Mouse (Mus musculus) MEL (cell line): ENCODE results near the gene Tmprss7. TPM values are rescaled to one million over a fixed set of nuclear protein-coding genes. Genes with fewer than 3 reads are reported as not detected.

Experiments
- DNase-seq: peaks from one replicate; pipeline ENCODE4 v3.0.0; 2011; ENCODE audit warnings: low read depth, low spot score
- H3K27ac ChIP-seq: 2 replicates; pipeline ENCODE4 v1.5.1; 2012; ENCODE audit warnings: low read depth, mild to moderate bottlenecking, control low read depth, low read length, moderate library complexity; ENCODE audit not compliant: control insufficient read depth
- H3K27me3 ChIP-seq, 2 experiments: fragments of 150-350 bp in 1 of 2; sonication (generic) in 1 of 2; 2 replicates each; pipeline ENCODE4 v1.6.1; 2012; ENCODE audit warnings: low read length in 2 of 2, mild to moderate bottlenecking in 2 of 2, improper control_type of control experiment in 1 of 2, moderate library complexity in 1 of 2; ENCODE audit not compliant: insufficient read depth in 2 of 2, control insufficient read depth in 1 of 2
- H3K36me3 ChIP-seq, 2 experiments: 2 replicates each; pipeline ENCODE4 v1.6.1; 2012 to 2014; ENCODE audit warnings: low read length in 2 of 2, improper control_type of control experiment in 1 of 2, inconsistent platforms in 1 of 2, mild to moderate bottlenecking in 1 of 2; ENCODE audit not compliant: insufficient read depth in 2 of 2, control insufficient read depth in 1 of 2
- H3K4me1 ChIP-seq, 2 experiments: fragments of 150-350 bp in 1 of 2; sonication (generic) in 1 of 2; 2 replicates each; pipeline ENCODE4 v1.6.1; 2012; ENCODE audit warnings: low read length in 2 of 2, improper control_type of control experiment in 1 of 2, mild to moderate bottlenecking in 1 of 2; ENCODE audit not compliant: insufficient read depth in 2 of 2, control insufficient read depth in 1 of 2
- H3K4me3 ChIP-seq, 2 experiments: fragments of 150-350 bp in 1 of 2; sonication (generic) in 1 of 2; 2 replicates each; pipeline ENCODE4 v1.5.1; 2012; ENCODE audit warnings: low read depth in 2 of 2, low read length in 2 of 2, mild to moderate bottlenecking in 2 of 2, moderate library complexity in 2 of 2, control low read depth in 1 of 2, improper control_type of control experiment in 1 of 2; ENCODE audit not compliant: control insufficient read depth in 1 of 2, insufficient read depth in 1 of 2
- H3K79me2 ChIP-seq: 2 replicates; pipeline ENCODE4 v1.6.1; 2012; ENCODE audit warnings: mild to moderate bottlenecking, low read length, moderate library complexity; ENCODE audit not compliant: control insufficient read depth, poor library complexity, insufficient read depth
- H3K9ac ChIP-seq: 2 replicates; pipeline ENCODE4 v1.6.1; 2012; ENCODE audit warnings: low read depth, mild to moderate bottlenecking, control low read depth, low read length, moderate library complexity; ENCODE audit not compliant: control insufficient read depth, poor library complexity, severe bottlenecking
- H3K9me3 ChIP-seq: fragments of 150-350 bp; sonication (generic); replicated peaks from 2 replicates; pipeline ENCODE4 v1.6.1; 2012; ENCODE audit warnings: mild to moderate bottlenecking, low read length, improper control_type of control experiment, moderate library complexity; ENCODE audit not compliant: insufficient read depth
- BHLHE40 ChIP-seq: IDR thresholded peaks from 2 replicates; pipeline ENCODE4 v1.6.1; 2012; ENCODE audit warnings: low read depth, mild to moderate bottlenecking, inconsistent platforms, low read length, improper control_type of control experiment, borderline replicate concordance
- CHD1 ChIP-seq: IDR thresholded peaks from 2 replicates; pipeline ENCODE4 v1.6.1; 2012; ENCODE audit warnings: low read depth, mild to moderate bottlenecking, inconsistent platforms, low read length, improper control_type of control experiment
- CTCF ChIP-seq, 3 experiments: IDR thresholded peaks in 2 of 3; conservative IDR thresholded peaks in 1 of 3; 2 replicates each; pipeline ENCODE4 v1.5.1; 2011 to 2012; ENCODE audit warnings: low read length in 3 of 3, low read depth in 2 of 3, mild to moderate bottlenecking in 2 of 3, improper control_type of control experiment in 1 of 3, inconsistent platforms in 1 of 3, mixed read lengths in 1 of 3, moderate library complexity in 1 of 3; ENCODE audit not compliant: control insufficient read depth in 1 of 3, insufficient read depth in 1 of 3, poor library complexity in 1 of 3, severe bottlenecking in 1 of 3
- E2F4 ChIP-seq: IDR thresholded peaks from 2 replicates; pipeline ENCODE4 v1.6.1; 2011; ENCODE audit warnings: low read depth, low read length, improper control_type of control experiment, borderline replicate concordance
- EP300 ChIP-seq, 2 experiments: IDR thresholded peaks; 2 replicates each; pipeline ENCODE4 v1.6.1; 2011; ENCODE audit warnings: improper control_type of control experiment in 2 of 2, low read length in 2 of 2, low read depth in 1 of 2, mild to moderate bottlenecking in 1 of 2
- GABPA ChIP-seq: IDR thresholded peaks from 2 replicates; pipeline ENCODE4 v1.6.1; 2012; ENCODE audit warnings: low read depth, mild to moderate bottlenecking, inconsistent platforms, low read length, improper control_type of control experiment, moderate library complexity
- GATA1 ChIP-seq: IDR thresholded peaks from 2 replicates; pipeline ENCODE4 v1.6.1; 2011; ENCODE audit warnings: low read depth, low read length, improper control_type of control experiment
- HCFC1 ChIP-seq: IDR thresholded peaks from 2 replicates; pipeline ENCODE4 v1.6.1; 2012; ENCODE audit warnings: low read depth, mild to moderate bottlenecking, inconsistent platforms, low read length, improper control_type of control experiment, moderate library complexity
- JUND ChIP-seq: IDR thresholded peaks from 2 replicates; pipeline ENCODE4 v1.6.1; 2011; ENCODE audit warnings: low read depth, mild to moderate bottlenecking, improper control_type of control experiment, low read length
- KAT2A ChIP-seq: conservative IDR thresholded peaks from 2 replicates; pipeline ENCODE4 v1.6.1; 2012; ENCODE audit warnings: low read depth, low read length, improper control_type of control experiment, inconsistent platforms
- MAFK ChIP-seq: IDR thresholded peaks from 2 replicates; pipeline ENCODE4 v1.6.1; 2011; ENCODE audit warnings: low read depth, mild to moderate bottlenecking, low read length, improper control_type of control experiment, borderline replicate concordance
- MAZ ChIP-seq: IDR thresholded peaks from 2 replicates; pipeline ENCODE4 v1.6.1; 2012; ENCODE audit warnings: low read depth, mild to moderate bottlenecking, inconsistent platforms, low read length, improper control_type of control experiment
- MEF2A ChIP-seq: IDR thresholded peaks from 2 replicates; pipeline ENCODE4 v1.6.1; 2014; ENCODE audit warnings: low read depth, mild to moderate bottlenecking, inconsistent platforms, low read length, improper control_type of control experiment; ENCODE audit not compliant: poor library complexity, insufficient replicate concordance, severe bottlenecking; ENCODE audit errors: extremely low read depth
- MXI1 ChIP-seq: IDR thresholded peaks from 2 replicates; pipeline ENCODE4 v1.6.1; 2011; ENCODE audit warnings: mild to moderate bottlenecking, low read depth, low read length, improper control_type of control experiment
- MYB ChIP-seq: IDR thresholded peaks from 2 replicates; pipeline ENCODE4 v1.6.1; 2011; ENCODE audit warnings: mild to moderate bottlenecking, low read depth, low read length, improper control_type of control experiment
- POLR2A ChIP-seq, 2 experiments: IDR thresholded peaks; 2 replicates each; pipeline ENCODE4 v1.6.1; 2011 to 2012; ENCODE audit warnings: low read length in 2 of 2, mild to moderate bottlenecking in 2 of 2, control low read depth in 1 of 2, improper control_type of control experiment in 1 of 2, low read depth in 1 of 2, moderate library complexity in 1 of 2; ENCODE audit not compliant: control insufficient read depth in 1 of 2, insufficient read depth in 1 of 2, poor library complexity in 1 of 2
- RAD21 ChIP-seq: IDR thresholded peaks from 2 replicates; pipeline ENCODE4 v1.6.1; 2011; ENCODE audit warnings: mild to moderate bottlenecking, low read depth, low read length, improper control_type of control experiment
- RCOR1 ChIP-seq: IDR thresholded peaks from 2 replicates; pipeline ENCODE4 v1.6.1; 2012; ENCODE audit warnings: low read depth, mild to moderate bottlenecking, inconsistent platforms, low read length, improper control_type of control experiment
- SMC3 ChIP-seq: IDR thresholded peaks from 2 replicates; pipeline ENCODE4 v1.6.1; 2011; ENCODE audit warnings: low read depth, low read length, improper control_type of control experiment
- UBTF ChIP-seq: IDR thresholded peaks from 2 replicates; pipeline ENCODE4 v1.6.1; 2012; ENCODE audit warnings: low read depth, mild to moderate bottlenecking, inconsistent platforms, low read length, improper control_type of control experiment, moderate library complexity, borderline replicate concordance; ENCODE audit not compliant: insufficient read depth
- USF1 ChIP-seq: IDR thresholded peaks from 2 replicates; pipeline ENCODE4 v1.6.1; 2014; ENCODE audit warnings: low read depth, mild to moderate bottlenecking, inconsistent platforms, low read length, improper control_type of control experiment, moderate library complexity
- ZC3H11A ChIP-seq: IDR thresholded peaks from 2 replicates; pipeline ENCODE4 v1.6.1; 2012; ENCODE audit warnings: low read depth, mild to moderate bottlenecking, inconsistent platforms, low read length, improper control_type of control experiment
- polyA plus RNA-seq, 2 experiments: library from polyadenylated mRNA; stranded (reverse) in 1 of 2; unstranded in 1 of 2; fragments of >175 nt in 1 of 2; fragments of >200 nt in 1 of 2; gene quantifications; 2 replicates each; pipeline versions ENCODE4 v1.2.1 to v1.2.4; 2012; ENCODE audit warnings: low replicate concordance in 2 of 2, low read depth in 1 of 2; ENCODE audit not compliant: insufficient read length in 2 of 2, insufficient read depth in 1 of 2, missing spikeins in 1 of 2
- total RNA-seq: library from RNA; depleted of rRNA; stranded (reverse); fragments of 300-350 nt; gene quantifications from 2 replicates; pipeline ENCODE4 v1.2.3, GENCODE M21; 2012

Gene Tmprss7
- total and polyA plus RNA-seq, 3 experiments = 0.04 TPM; not detected in 1

- H3K4me3 ChIP-seq = no peak within 1 kb of the TSS
- no peak within 1 kb of the TSS for H3K9ac ChIP-seq
- H3K36me3 ChIP-seq = no peaks in the 10 kb centered on the region
- H3K9me3 ChIP-seq = no peaks in the 10 kb centered on the region
- no peaks in the 10 kb centered on the region; a peak in 1 of 4 replicates for H3K27me3 ChIP-seq
- no peak for DNase-seq
- TF ChIP-seq GATA1 (no peak), UBTF (no peak), USF1 (no peak), KAT2A (no peak), CHD1 (no peak), MAZ (no peak), E2F4 (no peak), HCFC1 (no peak), RAD21 (no peak), POLR2A (IDR thresholded peaks at IDR 0.05; ENCODE audit: control insufficient read depth in 1 of 2, insufficient read depth in 1 of 2, low read depth in 1 of 2, low read length in 2 of 2, poor library complexity in 1 of 2) (no peak), MEF2A (no peak), MAFK (no peak)
- no peaks in the 10 kb centered on the region for H3K79me2 ChIP-seq
- H3K27ac ChIP-seq = no peak within 1 kb of the TSS
- H3K4me1 ChIP-seq = no peaks in the 10 kb centered on the region
Measured at GRCm38 (mm10) chr16:45610267-45610666, 83.2 kb downstream of the Tmprss7 start, which contains the start of gene Gcsam. Gene Gcsam, plus strand, starts transcription at chr16:45610380.

- no peaks in the 10 kb centered on the region for H3K79me2 ChIP-seq
- no peaks in the 10 kb centered on the region; a peak in 1 of 4 replicates for H3K27me3 ChIP-seq
- H3K9ac ChIP-seq = no peak overlapping the region
- no peak overlapping the region for H3K27ac ChIP-seq
- TF ChIP-seq JUND (no peak), MAFK (no peak), EP300 (IDR thresholded peaks at IDR 0.05; ENCODE audit: low read depth in 1 of 2, low read length in 2 of 2) (no peak), MAZ (no peak), ZC3H11A (0 out of 2 replicates have a peak, but pooled peaks have one; percentile 8), CTCF (IDR thresholded peaks at IDR 0.05 in 2 of 3, conservative IDR thresholded peaks at IDR 0.05 in 1 of 3; ENCODE audit: control insufficient read depth in 1 of 3, insufficient read depth in 1 of 3, low read depth in 2 of 3, low read length in 3 of 3, poor library complexity in 1 of 3, severe bottlenecking in 1 of 3) (peak in 2 of 3 experiments; percentile 25 to 60; a peak in 4 of 6 replicates), GABPA (no peak), BHLHE40 (no peak), MYB (no peak), RAD21 (peak; percentile 33), SMC3 (peak; percentile 52), RCOR1 (no peak), MXI1 (no peak)
- TF ChIP-seq, all 39 proteins: peak for 4
- Histone ChIP-seq H3K9me3 (no peaks in the 10 kb centered on the region), H3K4me1 (no peaks in the 10 kb centered on the region), H3K4me3 (no peak overlapping the region), H3K36me3 (no peaks in the 10 kb centered on the region)
- DNase-seq = peak; percentile 48
Measured at GRCm38 (mm10) chr16:45609300-45609699, 84.2 kb downstream of the Tmprss7 start.
